Mouse (Mus musculus): ENCODE measurements at regions not wholly inside any gene's neighbourhood (a gene's known extent, or its start where the extent isn't known, plus 50 kb on each side); places are given as distances from the start of the nearest gene placed in this dataset.

DNA sequence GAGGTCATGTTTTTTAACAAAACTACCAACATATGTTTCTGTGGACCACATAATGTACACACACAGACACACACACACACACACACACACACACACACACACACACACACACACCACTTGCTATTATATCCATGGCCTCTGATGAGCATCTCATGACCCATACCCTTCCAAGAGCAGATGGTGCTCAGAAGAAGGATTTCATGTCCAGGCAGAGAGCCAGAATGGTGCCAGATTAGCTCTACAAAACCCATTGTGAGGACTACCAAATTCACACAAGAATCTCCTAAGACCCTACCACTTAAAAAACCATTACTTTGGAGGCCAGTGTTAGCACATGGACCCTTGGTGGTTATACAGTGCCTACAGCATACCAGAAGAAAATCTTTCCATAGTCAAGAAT is 810.5 kb downstream of the Efnb2 start:
- Histone ChIP-seq H3K27ac (replicated peaks; ENCODE audit: low read depth, low read length) (no peak overlapping the region), H3K36me3 (ENCODE audit: control insufficient read depth, insufficient read depth, low read length) (no peaks in the 10 kb centered on the region), H3K4me3 (replicated peaks; ENCODE audit: low read length) (no peak overlapping the region), H3K4me2 (replicated peaks; ENCODE audit: low read depth, low read length, severe bottlenecking) (no peak overlapping the region), H3K27me3 (ENCODE audit: control insufficient read depth, insufficient read depth, low read length) (no peaks in the 10 kb centered on the region), H3K4me1 (ENCODE audit: control insufficient read depth, insufficient read depth, low read length) (no peaks in the 10 kb centered on the region), H3K9ac (ENCODE audit: low read depth, low read length, severe bottlenecking) (no peak overlapping the region), H3K9me3 (ENCODE audit: control insufficient read depth, low read length) (no peaks in the 10 kb centered on the region)
- ATAC-seq (ENCODE audit: low FRiP score, low read depth) (no peak), DNase-seq (ENCODE audit: low spot score) (no peak)
- TF ChIP-seq POLR2A (IDR thresholded peaks at IDR 0.05; ENCODE audit: borderline replicate concordance, extremely low read depth, insufficient read depth, insufficient read length): no peak

DNA sequence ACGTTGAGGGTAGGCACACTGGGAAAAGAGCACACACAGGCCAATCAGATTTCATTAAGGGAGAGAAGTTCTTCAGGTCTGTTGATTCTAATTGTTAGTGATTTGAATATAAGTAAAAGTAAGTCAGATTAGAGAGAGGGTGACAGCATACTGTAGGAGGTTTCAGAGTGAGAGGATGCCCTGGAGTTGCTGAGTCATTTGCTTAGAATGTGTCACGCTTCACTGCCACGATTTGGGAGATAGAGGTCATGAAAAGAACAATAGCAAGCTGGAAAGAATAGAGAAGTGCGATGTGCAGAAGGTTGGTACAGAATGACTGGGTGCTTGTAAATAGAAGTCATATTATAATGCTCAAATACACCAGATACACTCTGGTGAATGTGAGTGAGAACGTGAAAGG is 829.1 kb downstream of the Efnb2 start:
- 77% methylated on average over 5 of the region's 5 CpGs for WGBS
- no peaks in the 10 kb centered on the region for H3K27me3 ChIP-seq (ENCODE audit: control insufficient read depth, insufficient read depth, low read length)

DNA sequence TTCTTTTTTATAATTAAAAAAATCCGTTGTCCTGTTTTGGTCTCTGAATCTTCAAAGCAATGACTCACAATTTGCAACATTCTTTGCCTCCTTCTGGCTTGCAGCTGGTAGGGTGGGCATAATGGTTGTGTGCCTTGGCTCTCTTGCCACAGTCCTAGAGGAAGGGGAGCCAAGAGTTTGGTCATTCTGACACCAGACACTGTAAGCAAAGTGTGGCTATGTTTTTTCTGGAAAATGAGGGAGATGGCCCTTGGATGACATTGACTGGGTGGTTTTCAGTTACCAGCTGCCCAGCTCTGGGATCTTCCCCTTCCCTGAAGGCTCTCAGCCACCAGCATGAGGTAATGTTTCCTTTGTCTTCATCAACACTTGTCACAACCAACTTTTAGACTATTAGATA is 833.2 kb downstream of the Efnb2 start:
- no peaks in the 10 kb centered on the region for H3K36me3 ChIP-seq (ENCODE audit: control insufficient read depth, insufficient read depth, low read length)
- no peaks in the 10 kb centered on the region for H3K9me3 ChIP-seq (ENCODE audit: control insufficient read depth, low read length)
- no peak for ATAC-seq (ENCODE audit: low FRiP score, low read depth)
- no peaks in the 10 kb centered on the region for H3K27me3 ChIP-seq (ENCODE audit: control insufficient read depth, insufficient read depth, low read length)
- 69% methylated on average over 1 of the region's 1 CpGs for WGBS
- no peak for DNase-seq (ENCODE audit: low spot score)
- TF ChIP-seq POLR2A (IDR thresholded peaks at IDR 0.05; ENCODE audit: borderline replicate concordance, extremely low read depth, insufficient read depth, insufficient read length): no peak
- H3K4me2 ChIP-seq (replicated peaks; ENCODE audit: low read depth, low read length, severe bottlenecking): no peak overlapping the region
- no peak overlapping the region for H3K9ac ChIP-seq (ENCODE audit: low read depth, low read length, severe bottlenecking)
- no peak overlapping the region for H3K4me3 ChIP-seq (replicated peaks; ENCODE audit: low read length)
- H3K27ac ChIP-seq (replicated peaks; ENCODE audit: low read depth, low read length): no peak overlapping the region
- H3K4me1 ChIP-seq (ENCODE audit: control insufficient read depth, insufficient read depth, low read length): no peaks in the 10 kb centered on the region

More for the DNA sequence above, 829.1 kb downstream of the Efnb2 start:
- no peaks in the 10 kb centered on the region for H3K36me3 ChIP-seq (ENCODE audit: control insufficient read depth, insufficient read depth, low read length)
- H3K4me3 ChIP-seq (replicated peaks; ENCODE audit: low read length): no peak overlapping the region
- H3K27ac ChIP-seq (replicated peaks; ENCODE audit: low read depth, low read length): no peak overlapping the region
- no peak overlapping the region for H3K4me2 ChIP-seq (replicated peaks; ENCODE audit: low read depth, low read length, severe bottlenecking)
- DNase-seq (ENCODE audit: low spot score): no peak
- no peak for TF ChIP-seq POLR2A (IDR thresholded peaks at IDR 0.05; ENCODE audit: borderline replicate concordance, extremely low read depth, insufficient read depth, insufficient read length)
- H3K4me1 ChIP-seq (ENCODE audit: control insufficient read depth, insufficient read depth, low read length): no peaks in the 10 kb centered on the region
- no peak overlapping the region for H3K9ac ChIP-seq (ENCODE audit: low read depth, low read length, severe bottlenecking)
- no peak for ATAC-seq (ENCODE audit: low FRiP score, low read depth)
- H3K9me3 ChIP-seq (ENCODE audit: control insufficient read depth, low read length): 0 out of 2 replicates have a peak, but pooled peaks cover 3% of the 10 kb centered on the region

- ATAC-seq (ENCODE audit: low FRiP score, low read depth) (no peak), DNase-seq (ENCODE audit: low spot score) (no peak)
- Histone ChIP-seq H3K36me3 (ENCODE audit: control insufficient read depth, insufficient read depth, low read length) (no peaks in the 10 kb centered on the region), H3K4me3 (replicated peaks; ENCODE audit: low read length) (no peak overlapping the region), H3K27ac (replicated peaks; ENCODE audit: low read depth, low read length) (no peak overlapping the region), H3K4me1 (ENCODE audit: control insufficient read depth, insufficient read depth, low read length) (no peaks in the 10 kb centered on the region), H3K4me2 (replicated peaks; ENCODE audit: low read depth, low read length, severe bottlenecking) (no peak overlapping the region), H3K27me3 (ENCODE audit: control insufficient read depth, insufficient read depth, low read length) (no peaks in the 10 kb centered on the region), H3K9me3 (ENCODE audit: control insufficient read depth, low read length) (no peaks in the 10 kb centered on the region), H3K9ac (ENCODE audit: low read depth, low read length, severe bottlenecking) (no peak overlapping the region)
- TF ChIP-seq POLR2A (IDR thresholded peaks at IDR 0.05; ENCODE audit: borderline replicate concordance, extremely low read depth, insufficient read depth, insufficient read length): no peak
- WGBS: 82% methylated on average over 1 of the region's 1 CpGs
These were observed 852.6 kb downstream of the Efnb2 start for GRCm38 (mm10) chr8:7808395-7808794.

GRCm38 (mm10) chr8:7799221-7799620 is 861.8 kb downstream of the Efnb2 start:
- WGBS: 58% methylated on average over 3 of the region's 3 CpGs
- DNase-seq (ENCODE audit: low spot score): no peak
- no peak for TF ChIP-seq POLR2A (IDR thresholded peaks at IDR 0.05; ENCODE audit: borderline replicate concordance, extremely low read depth, insufficient read depth, insufficient read length)
- Histone ChIP-seq H3K4me3 (replicated peaks; ENCODE audit: low read length) (no peak overlapping the region), H3K4me1 (ENCODE audit: control insufficient read depth, insufficient read depth, low read length) (no peaks in the 10 kb centered on the region), H3K27ac (replicated peaks; ENCODE audit: low read depth, low read length) (no peak overlapping the region), H3K36me3 (ENCODE audit: control insufficient read depth, insufficient read depth, low read length) (no peaks in the 10 kb centered on the region), H3K9me3 (ENCODE audit: control insufficient read depth, low read length) (no peaks in the 10 kb centered on the region), H3K4me2 (replicated peaks; ENCODE audit: low read depth, low read length, severe bottlenecking) (no peak overlapping the region), H3K9ac (ENCODE audit: low read depth, low read length, severe bottlenecking) (no peak overlapping the region), H3K27me3 (ENCODE audit: control insufficient read depth, insufficient read depth, low read length) (no peaks in the 10 kb centered on the region)
- no peak for ATAC-seq (ENCODE audit: low FRiP score, low read depth)

DNA sequence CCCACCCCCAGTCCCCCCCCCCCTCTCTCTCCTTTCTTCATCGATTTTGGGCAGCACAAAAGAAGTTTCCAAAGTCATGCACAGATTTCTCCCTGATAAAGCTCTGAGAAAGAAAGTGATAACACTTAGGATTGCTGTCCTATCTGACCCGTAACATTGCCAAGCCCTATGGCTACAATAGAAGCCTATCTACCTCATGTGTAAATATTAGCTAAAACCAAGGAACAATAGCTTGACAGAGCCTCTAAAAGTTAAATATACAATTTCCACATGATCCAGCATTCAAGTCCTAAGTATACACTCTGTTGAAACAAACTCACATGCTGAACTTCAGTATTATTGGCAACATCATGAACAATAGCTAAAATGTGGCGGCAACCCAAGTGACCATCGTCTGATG is 864.9 kb downstream of the Efnb2 start:
- Histone ChIP-seq H3K36me3 (ENCODE audit: control insufficient read depth, insufficient read depth, low read length) (no peaks in the 10 kb centered on the region), H3K27me3 (ENCODE audit: control insufficient read depth, insufficient read depth, low read length) (no peaks in the 10 kb centered on the region), H3K4me1 (ENCODE audit: control insufficient read depth, insufficient read depth, low read length) (no peaks in the 10 kb centered on the region), H3K9ac (ENCODE audit: low read depth, low read length, severe bottlenecking) (no peak overlapping the region), H3K4me2 (replicated peaks; ENCODE audit: low read depth, low read length, severe bottlenecking) (no peak overlapping the region), H3K9me3 (ENCODE audit: control insufficient read depth, low read length) (no peaks in the 10 kb centered on the region), H3K27ac (replicated peaks; ENCODE audit: low read depth, low read length) (no peak overlapping the region), H3K4me3 (replicated peaks; ENCODE audit: low read length) (no peak overlapping the region)
- TF ChIP-seq POLR2A (IDR thresholded peaks at IDR 0.05; ENCODE audit: borderline replicate concordance, extremely low read depth, insufficient read depth, insufficient read length): no peak
- WGBS: 91% methylated on average over 4 of the region's 4 CpGs
- DNase-seq (ENCODE audit: low spot score) (no peak), ATAC-seq (ENCODE audit: low FRiP score, low read depth) (no peak)

All from limb, embryonic 14.5 days (tissue).